Mouse (Mus musculus) myocyte (in vitro differentiated cells): ENCODE data around the gene Shroom3.

Experiments used
- CEBPB ChIP-seq: IDR thresholded peaks from 2 replicates; pipeline ENCODE4 v1.6.1; 2011; ENCODE audit warnings: mild to moderate bottlenecking, moderate library complexity; ENCODE audit not compliant: poor library complexity, insufficient read depth, severe bottlenecking
- E2F4 ChIP-seq: IDR thresholded peaks from one replicate; pipeline ENCODE4 v1.6.1; 2011; ENCODE audit warnings: mild to moderate bottlenecking, control low read depth, moderate library complexity; ENCODE audit not compliant: insufficient read depth
- MAX ChIP-seq: IDR thresholded peaks from one replicate; pipeline ENCODE4 v1.6.1; 2011; ENCODE audit warnings: low read depth, mild to moderate bottlenecking, control low read depth
- MYOD1 ChIP-seq, 3 experiments: IDR thresholded peaks; one replicate each; pipeline ENCODE4 v1.6.1; 2011; ENCODE audit warnings: control low read depth in 2 of 3, low read depth in 2 of 3, mild to moderate bottlenecking in 2 of 3, moderate library complexity in 1 of 3; ENCODE audit not compliant: insufficient read length in 2 of 3, control insufficient read depth in 1 of 3
- MYOG ChIP-seq, 3 experiments: IDR thresholded peaks; one replicate each; pipeline ENCODE4 v1.6.1; 2011; ENCODE audit warnings: control low read depth in 2 of 3, low read depth in 2 of 3, mild to moderate bottlenecking in 2 of 3; ENCODE audit not compliant: insufficient read length in 2 of 3, control insufficient read depth in 1 of 3, insufficient read depth in 1 of 3
- POLR2A ChIP-seq: IDR thresholded peaks from one replicate; pipeline ENCODE4 v1.6.1; 2011; ENCODE audit warnings: low read depth, mild to moderate bottlenecking, control low read depth, moderate library complexity; ENCODE audit not compliant: insufficient read length
- POLR2AphosphoS2 ChIP-seq: IDR thresholded peaks from one replicate; pipeline ENCODE4 v1.6.1; 2011; ENCODE audit warnings: low read depth, control low read depth; ENCODE audit not compliant: insufficient read length
- REST ChIP-seq: IDR thresholded peaks from one replicate; pipeline ENCODE4 v1.6.1; 2011; ENCODE audit warnings: mild to moderate bottlenecking, control low read depth, moderate library complexity; ENCODE audit not compliant: insufficient read depth, insufficient read length
- SRF ChIP-seq: IDR thresholded peaks from one replicate; pipeline ENCODE4 v1.6.1; 2011; ENCODE audit warnings: low read depth; ENCODE audit not compliant: control insufficient read depth, insufficient read length
- TCF12 ChIP-seq: IDR thresholded peaks from one replicate; pipeline ENCODE4 v1.6.1; 2011; ENCODE audit warnings: mild to moderate bottlenecking, control low read depth; ENCODE audit not compliant: poor library complexity, insufficient read depth, severe bottlenecking
- TCF3 ChIP-seq: IDR thresholded peaks from one replicate; pipeline ENCODE4 v1.6.1; 2011; ENCODE audit warnings: low read depth, control low read depth; ENCODE audit not compliant: insufficient read length
- USF1 ChIP-seq: IDR thresholded peaks from one replicate; pipeline ENCODE4 v1.6.1; 2011; ENCODE audit warnings: low read depth, mild to moderate bottlenecking, control low read depth, moderate library complexity

GRCm38 (mm10) chr5:93008256-93008655 is 325.0 kb downstream of the Shroom3 start:
- TF ChIP-seq E2F4 (no peak), POLR2A (no peak), POLR2AphosphoS2 (no peak), REST (no peak), MYOG (IDR thresholded peaks at IDR 0.05; ENCODE audit: control insufficient read depth in 1 of 3, insufficient read depth in 1 of 3, insufficient read length in 2 of 3, low read depth in 2 of 3) (no peak), MAX (no peak), TCF12 (no peak), SRF (no peak), MYOD1 (IDR thresholded peaks at IDR 0.05; ENCODE audit: control insufficient read depth in 1 of 3, insufficient read length in 2 of 3, low read depth in 2 of 3) (no peak), CEBPB (no peak), USF1 (no peak), TCF3 (no peak)
